Mouse (Mus musculus) CD4-positive, CD25-positive, alpha-beta regulatory T cell, adult 9 weeks (primary cell): Measurements from ENCODE around the gene Pick1. TPM values are rescaled to one million over a fixed set of nuclear protein-coding genes. Genes with fewer than 3 reads are reported as not detected.

Experiments
- polyA plus RNA-seq: library from polyadenylated mRNA; unstranded; fragments of 100-300 nt; shearing (Covaris generic); gene quantifications from one replicate; pipeline ENCODE4 v1.2.1, GENCODE M21; 2017

Pick1 gene
- 42.8 TPM for polyA plus RNA-seq

DNA sequence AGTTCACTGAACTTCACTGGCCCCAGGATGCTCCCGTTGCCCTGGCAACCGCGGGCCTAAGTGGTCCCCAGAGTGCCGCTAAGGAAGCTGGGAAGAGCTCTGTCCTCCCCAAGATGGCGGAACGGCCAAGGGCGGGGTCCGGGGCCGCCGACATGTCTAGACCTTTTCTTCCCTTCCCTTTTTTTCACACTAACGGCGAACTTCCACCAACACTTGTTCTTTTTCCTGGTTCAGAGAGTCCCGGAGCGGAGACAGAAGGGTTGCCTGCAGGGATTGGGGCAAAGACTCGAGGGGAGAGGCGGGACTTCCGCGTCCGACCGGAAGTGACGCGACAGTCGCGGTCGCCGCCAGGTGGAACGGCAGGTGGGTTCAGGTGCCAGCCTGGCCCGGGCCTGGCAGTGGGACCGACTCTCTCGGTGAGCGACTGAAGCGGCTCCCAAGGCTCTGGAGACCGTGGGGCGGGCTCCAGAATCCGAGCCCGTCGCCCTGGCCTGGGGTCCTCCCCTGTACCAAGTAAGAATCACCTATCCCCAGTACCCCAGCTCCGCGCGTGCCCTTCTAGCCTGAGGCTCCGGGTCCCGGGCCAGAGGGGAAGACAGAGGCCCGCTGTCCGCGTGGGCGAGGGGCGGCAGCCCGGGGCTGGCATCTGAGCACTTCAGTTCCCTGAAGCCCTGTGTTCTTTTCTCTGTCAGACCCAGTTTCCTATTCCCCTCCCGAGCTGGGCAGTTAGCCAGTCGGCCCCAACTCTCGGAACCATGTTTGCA lies at the start of gene Pick1, which contains the start of gene Gm49486:
Gene Pick1, plus strand, starts transcription at position 116 of the 764 bp plus-strand sequence.
Gene Gm49486, plus strand, starts transcription at position 334 of the 764 bp plus-strand sequence.

DNA sequence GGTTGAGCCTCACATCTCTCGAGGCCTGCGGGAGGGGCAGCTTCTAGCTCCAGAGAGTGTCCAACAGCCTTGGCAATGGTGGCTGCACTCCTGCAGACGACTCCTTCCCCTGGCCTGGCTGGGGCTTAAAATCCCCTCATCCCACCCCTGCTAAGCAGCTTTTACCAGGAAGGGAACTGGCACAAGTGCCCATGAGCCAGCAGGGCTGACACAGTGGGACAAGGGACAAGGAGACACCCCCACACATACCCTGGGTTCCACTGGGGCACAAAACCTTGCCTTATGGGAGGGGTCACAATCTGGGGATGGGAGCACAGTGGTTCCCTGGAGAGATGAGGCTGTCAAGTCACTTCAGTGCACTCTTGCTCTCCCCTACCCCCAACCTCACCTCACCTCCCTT lies 25.7 kb downstream of the Pick1 start, which contains the start of gene Slc16a8:
Gene Slc16a8, minus strand, starts transcription at position 101 of the 400 bp plus-strand sequence.

DNA sequence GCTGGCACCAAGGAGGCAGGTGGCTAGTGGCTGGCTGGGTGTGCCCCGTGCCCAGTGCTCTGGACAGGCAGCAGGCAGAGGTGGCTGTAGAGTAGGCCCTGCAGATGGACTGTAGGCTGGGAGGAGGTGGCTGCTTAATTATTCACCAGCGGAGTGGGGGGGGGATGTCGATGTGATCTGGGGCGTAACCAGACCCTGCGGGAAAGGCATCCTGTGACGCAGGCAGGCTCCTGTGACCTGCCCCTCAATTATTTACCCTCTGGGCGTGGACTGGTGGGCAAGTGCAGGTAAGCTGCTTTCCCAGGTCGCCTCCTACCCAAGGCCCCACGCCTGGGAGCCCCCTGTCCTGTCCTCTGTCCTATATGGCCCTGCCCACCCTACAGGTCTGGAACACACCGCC lies 56.4 kb downstream of the Pick1 start, which contains the start of gene Baiap2l2:
Gene Baiap2l2, minus strand, starts transcription at position 139 of the 400 bp plus-strand sequence.

Other genes starting within 250 kb of the Pick1 start
- gene H1f0, start 200.7 kb upstream of the Pick1 start, polyA plus RNA-seq: 31.2 TPM
- gene Galr3, start 187.3 kb upstream of the Pick1 start, polyA plus RNA-seq: not detected
- gene Ankrd54, start 166.3 kb upstream of the Pick1 start, polyA plus RNA-seq: 5.8 TPM
- gene Eif3l, start 154.0 kb upstream of the Pick1 start, polyA plus RNA-seq: 191 TPM
- 13.6 TPM for gene Micall1, start 120.3 kb upstream of the Pick1 start, polyA plus RNA-seq
- 220 TPM for gene Polr2f, start 88.2 kb upstream of the Pick1 start, polyA plus RNA-seq
- gene 1700088E04Rik, start 87.9 kb upstream of the Pick1 start, polyA plus RNA-seq: 2.2 TPM
- gene Sox10, start 63.9 kb upstream of the Pick1 start, polyA plus RNA-seq: not detected
- gene Gm49486, start 218 bp downstream of the Pick1 start, polyA plus RNA-seq: 0.14 TPM
- gene Slc16a8, start 25.6 kb downstream of the Pick1 start, polyA plus RNA-seq: not detected
- not detected for gene Baiap2l2, start 56.4 kb downstream of the Pick1 start, polyA plus RNA-seq
- 17.6 TPM for gene Pla2g6, start 99.2 kb downstream of the Pick1 start, polyA plus RNA-seq
- gene Maff, start 117.4 kb downstream of the Pick1 start, polyA plus RNA-seq: 0.92 TPM
- gene Tmem184b, start 174.4 kb downstream of the Pick1 start, polyA plus RNA-seq: 26.8 TPM
- gene Csnk1e, start 226.4 kb downstream of the Pick1 start, polyA plus RNA-seq: 5.2 TPM